29 mouse cellular contexts compared by ENCODE assay signal in genomic region chr12:3305238-3305637, GRCm38 (mm10). TPM values are rescaled to one million over a fixed set of nuclear protein-coding genes. Genes with fewer than 3 reads are reported as not detected.
DNase-seq lines count a peak whose midpoint lies in the region; ATAC-seq and TF ChIP-seq lines count a peak whose summit lies in the region.
"Had no signal": no experiment of that assay in that cellular context is flagged by ENCODE, and none has a peak within 500 bp of the region (broad histone marks: within the 10 kb centered on the region; RNA-seq: fewer than 3 reads in every experiment).

No protein-coding gene starts in this region.

- peak overlapping the region; percentile 70 for H3K4me2 ChIP-seq in liver, embryonic 14.5 days (ENCODE audit: low read depth)
- H3K4me2 ChIP-seq in liver, embryonic 11.5 days = no peak overlapping the region
- H3K4me2 ChIP-seq: forebrain, embryonic 12.5 days; heart, embryonic 15.5 days; hindbrain, embryonic 12.5 days; stomach, embryonic 15.5 days had no signal

- H3K9ac ChIP-seq in heart, adult 2 months (ENCODE audit: low read depth, low read length) = no peak overlapping the region
- no peak overlapping the region for H3K9ac ChIP-seq in liver, embryonic 14.5 days (replicated peaks)
- no peak overlapping the region for H3K9ac ChIP-seq in liver, embryonic 11.5 days (ENCODE audit: low read depth, low read length)
- H3K9ac ChIP-seq: forebrain, embryonic 12.5 days; forebrain, postnatal 0 days; heart, embryonic 15.5 days; hindbrain, embryonic 12.5 days; stomach, embryonic 15.5 days had no signal

- TF ChIP-seq CTCF in heart, adult 2 months (IDR thresholded peaks at IDR 0.05) = peak; percentile 44
- TF ChIP-seq CTCF in liver, embryonic 14.5 days (IDR thresholded peaks at IDR 0.05; ENCODE audit: low read depth) = peak; percentile 43; the same call in 1 of the 2 replicates

- H3K4me3 ChIP-seq in heart, adult 2 months = no peak overlapping the region
- H3K4me3 ChIP-seq in liver, embryonic 14.5 days (ENCODE audit: insufficient read depth in 1 of 2, low read depth in 2 of 2, low read length in 2 of 2) = no peak overlapping the region
- H3K4me3 ChIP-seq in liver, embryonic 11.5 days (ENCODE audit: low read depth, low read length) = no peak overlapping the region
- H3K4me3 ChIP-seq: forebrain, embryonic 12.5 days; heart, embryonic 10.5 days; heart, embryonic 15.5 days; hindbrain, embryonic 12.5 days; stomach, embryonic 15.5 days had no signal

- no peak overlapping the region for H3K27ac ChIP-seq in heart, adult 2 months
- H3K27ac ChIP-seq in liver, embryonic 14.5 days = no peak overlapping the region
- no peak overlapping the region for H3K27ac ChIP-seq in liver, embryonic 11.5 days (ENCODE audit: low read depth, low read length)
- H3K27ac ChIP-seq: forebrain, embryonic 12.5 days; heart, embryonic 10.5 days; heart, embryonic 15.5 days; hindbrain, embryonic 12.5 days; hindbrain, postnatal 0 days; stomach, embryonic 15.5 days had no signal

- 58% methylated on average over 2 of the region's 2 CpGs for WGBS in heart, adult 2 months
- 69% methylated on average over 2 of the region's 2 CpGs for WGBS in liver, embryonic 14.5 days (ENCODE audit: insufficient replicate concordance)
- 77% methylated on average over 2 of the region's 2 CpGs for WGBS in liver, embryonic 11.5 days

- no peaks in the 10 kb centered on the region for H3K27me3 ChIP-seq in heart, adult 2 months (ENCODE audit: control insufficient read depth, insufficient read depth, low read length)
- H3K27me3 ChIP-seq in liver, embryonic 14.5 days (ENCODE audit: control insufficient read depth, insufficient read depth, low read length) = no peaks in the 10 kb centered on the region
- no peaks in the 10 kb centered on the region for H3K27me3 ChIP-seq in liver, embryonic 11.5 days (replicated peaks; ENCODE audit: control insufficient read depth, insufficient read depth, low read length)
- H3K27me3 ChIP-seq: forebrain, embryonic 12.5 days; heart, embryonic 15.5 days; hindbrain, embryonic 12.5 days; stomach, embryonic 15.5 days had no signal

- ATAC-seq in liver, embryonic 14.5 days (ENCODE audit: insufficient read depth) = no peak
- no peak for ATAC-seq in liver, embryonic 11.5 days (replicated peaks; ENCODE audit: low FRiP score)
- ATAC-seq: forebrain, postnatal 0 days; hindbrain, postnatal 0 days had no signal

- intact Hi-C loops in heart, adult 2 months (cut with DNase I) = loop anchor here (5.0 kb wide), 1 partner anchor 53 kb away; no protein-coding TSS in a partner anchor
- intact Hi-C loops in heart, postnatal 14 days (cut with DNase I) = loop anchor here (5.0 to 10.0 kb wide), 2 partner anchors 53 to 270 kb away; partner anchors contain the start of gene Dtnb

- peaks cover 16% of the 10 kb centered on the region for H3K36me3 ChIP-seq in heart, adult 2 months (ENCODE audit: control insufficient read depth, insufficient read depth, low read length)
- 0 out of 2 replicates have a peak, but pooled peaks cover 3% of the 10 kb centered on the region for H3K36me3 ChIP-seq in liver, embryonic 14.5 days (replicated peaks; ENCODE audit: control insufficient read depth, insufficient read depth, low read depth)
- no peaks in the 10 kb centered on the region for H3K36me3 ChIP-seq in liver, embryonic 11.5 days (ENCODE audit: control insufficient read depth, insufficient read depth, low read length)
- H3K36me3 ChIP-seq: heart, embryonic 15.5 days; stomach, embryonic 15.5 days had no signal

- no peak for TF ChIP-seq EP300 in heart, adult 2 months (IDR thresholded peaks at IDR 0.05; ENCODE audit: insufficient read depth, low read depth, low read length)
- TF ChIP-seq EP300 in liver, embryonic 14.5 days (IDR thresholded peaks at IDR 0.05; ENCODE audit: low read depth) = no peak

- no peaks in the 10 kb centered on the region for H3K9me3 ChIP-seq in liver, embryonic 14.5 days (ENCODE audit: control insufficient read depth, low read length)
- H3K9me3 ChIP-seq in liver, embryonic 11.5 days (ENCODE audit: control insufficient read depth, low read length) = no peaks in the 10 kb centered on the region
- H3K9me3 ChIP-seq: heart, embryonic 10.5 days; heart, embryonic 15.5 days; stomach, embryonic 15.5 days had no signal

- H3K79me2 ChIP-seq in heart, adult 2 months (replicated peaks; ENCODE audit: control insufficient read depth, insufficient read depth, low read length) = peaks cover 8% of the 10 kb centered on the region

- TF ChIP-seq POLR2A in heart, adult 2 months (IDR thresholded peaks at IDR 0.05; ENCODE audit: insufficient read depth, low read depth, low read length) = no peak

- DNase-seq in heart, adult 2 months = no peak
- DNase-seq in heart, postnatal 14 days = no peak
- no peak for DNase-seq in liver, embryonic 14.5 days (ENCODE audit: low read depth in 3 of 3, low spot score in 3 of 3)
- DNase-seq in liver, embryonic 11.5 days (ENCODE audit: low spot score) = no peak
- peak; percentile 55 for DNase-seq in 416B (ENCODE audit: low read depth)
- DNase-seq in induced T-regulatory cell, adult 2 months (ENCODE audit: low read depth) = peak; percentile 23
- no peak for DNase-seq in spleen, postnatal 10 days (ENCODE audit: low spot score in 2 of 2)
- no peak for DNase-seq in embryo, embryonic 9.5 days (ENCODE audit: extremely low spot score)
- DNase-seq: adrenal gland, postnatal 14 days; B cell, adult 2 months; cerebellum, adult 11 months; cerebellum, adult 9-11 months; forebrain, postnatal 0 days; gastrocnemius, postnatal 10 days; heart, postnatal 36 days; kidney, adult 11 months; kidney, postnatal 14 days; left cerebral cortex, postnatal 4 days; lung, adult 18-20 months; lung, postnatal 10 days; midbrain, embryonic 14.5 days; right cerebral cortex, postnatal 4 days; thymus, postnatal 14 days had no signal

- peaks cover 4% of the 10 kb centered on the region for H3K4me1 ChIP-seq in heart, adult 2 months (ENCODE audit: control insufficient read depth, insufficient read depth, low read length)
- H3K4me1 ChIP-seq in liver, embryonic 14.5 days (replicated peaks; ENCODE audit: control insufficient read depth in 2 of 2, insufficient read depth in 2 of 2, low read length in 1 of 2) = peaks cover 8 to 17% of the 10 kb centered on the region in 2 experiments
- H3K4me1 ChIP-seq in liver, embryonic 11.5 days (replicated peaks; ENCODE audit: control insufficient read depth, insufficient read depth, low read length) = peaks cover 12% of the 10 kb centered on the region

RNA-seq across cellular contexts. Expression of gene Rab10, which starts 4.5 kb away (rescaled TPM):
- 100 to 1,000 TPM; 116 to 130 TPM for total RNA-seq in heart, adult 2 months (2021)
- 36.8 and 74.2 TPM in 2 replicates for polyA plus RNA-seq in heart, adult 2 months (2012; rRNA removed)
- total RNA-seq in heart, postnatal 14 days (2021) = 100 to 1,000 TPM; 116 to 118 TPM
- 19.9 and 28.7 TPM in 2 replicates for polyA plus RNA-seq in liver, embryonic 14.5 days (2012; rRNA removed)
- polyA plus RNA-seq in liver, embryonic 14.5 days (2014; fragmentation: Nextera tagmentation; extraction: Ambion mirVana) = 42.1 and 47.1 TPM in 2 replicates
- 70.9 and 71.1 TPM in 2 replicates for polyA plus RNA-seq in liver, embryonic 11.5 days (2014; fragmentation: Nextera tagmentation; extraction: Ambion mirVana)

RNA-seq across cellular contexts. Expression of gene Kif3c, which starts 59.7 kb away (rescaled TPM):
- 1 to 10 TPM; 4.8 to 5.5 TPM for total RNA-seq in heart, adult 2 months (2021)
- polyA plus RNA-seq in heart, adult 2 months (2012; rRNA removed) = 3.5 and 9.1 TPM in 2 replicates
- total RNA-seq in heart, postnatal 14 days (2021) = 1 to 10 TPM; 4.4 to 5.3 TPM
- polyA plus RNA-seq in liver, embryonic 14.5 days (2012; rRNA removed) = 0.42 and 0.58 TPM in 2 replicates
- 0.58 and 0.61 TPM in 2 replicates for polyA plus RNA-seq in liver, embryonic 14.5 days (2014; fragmentation: Nextera tagmentation; extraction: Ambion mirVana)
- polyA plus RNA-seq in liver, embryonic 11.5 days (2014; fragmentation: Nextera tagmentation; extraction: Ambion mirVana) = 3.5 and 4.8 TPM in 2 replicates

Comparison
In these comparisons a context has a peak if more than half of its experiments do, and no peak if none do; other contexts are left out.
1. DNase-seq: peak in 416B (single experiment) and induced T-regulatory cell, adult 2 months (single experiment); none in heart, adult 2 months (0 of 2), heart, postnatal 14 days (0 of 2), liver, embryonic 14.5 days (0 of 3), liver, embryonic 11.5 days (single experiment), spleen, postnatal 10 days (0 of 2) and embryo, embryonic 9.5 days (single experiment).